ENCODE assay signal across 31 mouse cellular contexts in the genomic region with DNA sequence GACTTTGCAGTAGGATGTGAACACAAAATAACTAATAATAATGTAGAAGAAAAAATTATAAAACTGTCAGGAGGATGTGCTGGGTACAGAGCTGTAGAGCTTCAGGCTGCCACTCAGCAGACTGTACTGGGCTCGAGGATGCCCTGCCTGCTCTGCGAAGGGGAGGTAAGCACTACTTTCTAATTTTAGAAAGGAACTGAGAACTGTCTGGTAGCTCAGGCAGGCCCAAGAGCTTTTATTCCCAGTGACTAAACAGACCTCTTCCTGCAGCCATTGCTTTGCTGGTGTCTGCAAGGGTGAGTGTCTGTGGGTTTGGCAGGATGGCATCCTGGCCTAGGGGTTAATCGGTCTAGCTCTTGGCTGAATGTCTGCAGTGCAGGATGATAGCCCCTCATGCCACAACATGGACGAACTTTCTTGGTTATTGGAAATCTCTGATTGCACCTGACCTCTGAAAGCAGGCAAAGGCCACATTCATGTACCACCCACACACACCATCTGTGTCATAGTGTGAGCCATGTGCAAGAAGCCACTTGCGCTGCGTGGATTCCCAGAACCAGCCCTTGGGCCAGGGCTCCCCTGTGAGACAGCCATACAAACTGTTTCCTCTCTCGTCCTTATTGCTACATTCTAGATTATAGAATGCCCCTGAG. TPM values are rescaled to one million over a fixed set of nuclear protein-coding genes. Genes with fewer than 3 reads are reported as not detected.
DNase-seq lines count a peak whose midpoint lies in the region; ATAC-seq lines count a peak whose summit lies in the region.
"Had no signal": no experiment of that assay in that cellular context is flagged by ENCODE, and none has a peak within 500 bp of the region (broad histone marks: within the 10 kb centered on the region; RNA-seq: fewer than 3 reads in every experiment).

No protein-coding gene starts in this region.

- H3K36me3 ChIP-seq in heart, embryonic 15.5 days: no peaks in the 10 kb centered on the region
- no peaks in the 10 kb centered on the region for H3K36me3 ChIP-seq in midbrain, embryonic 10.5 days
- H3K36me3 ChIP-seq: embryonic facial prominence, embryonic 10.5 days; hindbrain, embryonic 15.5 days; limb, embryonic 12.5 days; neural tube, embryonic 15.5 days; stomach, embryonic 15.5 days had no signal

- no peak overlapping the region for H3K4me2 ChIP-seq in heart, embryonic 15.5 days
- H3K4me2 ChIP-seq: hindbrain, embryonic 15.5 days; limb, embryonic 12.5 days; liver, embryonic 11.5 days; neural tube, embryonic 15.5 days; stomach, embryonic 15.5 days had no signal

- ATAC-seq in frontal cortex, adult (ENCODE audit: low TSS enrichment): peak; percentile 38; the same call in 1 of the 2 replicates
- no peak; the same call in 1 of the 2 replicates for ATAC-seq in heart, embryonic 15.5 days (replicated peaks; ENCODE audit: insufficient number of reproducible peaks, insufficient read depth, low FRiP score, low read depth)
- ATAC-seq: liver, postnatal 0 days; lung, postnatal 0 days had no signal

- intact Hi-C loops in heart, postnatal 25 days (cut with DNase I): no loop called here

- H3K4me1 ChIP-seq in heart, embryonic 15.5 days (replicated peaks): peaks cover 18% of the 10 kb centered on the region
- peaks cover 6% of the 10 kb centered on the region for H3K4me1 ChIP-seq in midbrain, embryonic 10.5 days
- H3K4me1 ChIP-seq: hindbrain, embryonic 15.5 days; neural tube, embryonic 15.5 days; stomach, embryonic 15.5 days had no signal

- 62% methylated on average over 7 of the region's 7 CpGs for WGBS in heart, embryonic 15.5 days
- 86% methylated on average over 7 of the region's 7 CpGs for WGBS in midbrain, embryonic 10.5 days

- DNase-seq in frontal cortex, adult 2 months (ENCODE audit: extremely low spot score in 1 of 2, low spot score in 1 of 2): no peak
- no peak for DNase-seq in heart, postnatal 25 days (ENCODE audit: low spot score)
- peak; percentile 67 to 68 for DNase-seq in cerebellum, adult 18-20 months
- DNase-seq in cerebellum, postnatal 14 days: peak; percentile 66 to 80
- DNase-seq in adipocyte (ENCODE audit: low spot score): no peak
- no peak for DNase-seq in midbrain, embryonic 10.5 days (ENCODE audit: low spot score)
- DNase-seq: adrenal gland, postnatal 36 days; gastrocnemius, adult 2 months; heart, postnatal 36 days; kidney, adult 2 months; liver, postnatal 0 days; right cerebral cortex, adult 18-20 months; thymus, postnatal 36 days had no signal

- peak overlapping the region; percentile 8; the same call in 1 of the 2 replicates for H3K27ac ChIP-seq in heart, embryonic 15.5 days
- no peak overlapping the region for H3K27ac ChIP-seq in midbrain, embryonic 10.5 days (replicated peaks)
- H3K27ac ChIP-seq: embryonic facial prominence, embryonic 10.5 days; gastrocnemius, adult 2 months; hindbrain, embryonic 15.5 days; kidney, postnatal 0 days; limb, embryonic 12.5 days; macrophage; neural tube, embryonic 15.5 days; stomach, embryonic 15.5 days had no signal

- H3K4me3 ChIP-seq in heart, embryonic 15.5 days: no peak overlapping the region
- H3K4me3 ChIP-seq in midbrain, embryonic 10.5 days: no peak overlapping the region
- H3K4me3 ChIP-seq: embryonic facial prominence, embryonic 10.5 days; gastrocnemius, adult 2 months; hindbrain, embryonic 15.5 days; limb, embryonic 12.5 days; neural tube, embryonic 15.5 days; stomach, embryonic 15.5 days had no signal

- no peaks in the 10 kb centered on the region for H3K27me3 ChIP-seq in heart, embryonic 15.5 days
- H3K27me3 ChIP-seq in midbrain, embryonic 10.5 days (ENCODE audit: low read depth, poor library complexity, severe bottlenecking): no peaks in the 10 kb centered on the region
- H3K27me3 ChIP-seq: hindbrain, embryonic 15.5 days; limb, embryonic 12.5 days; neural tube, embryonic 15.5 days; stomach, embryonic 15.5 days had no signal

- no peaks in the 10 kb centered on the region for H3K9me3 ChIP-seq in heart, embryonic 15.5 days (replicated peaks)
- H3K9me3 ChIP-seq in midbrain, embryonic 10.5 days (replicated peaks): no peaks in the 10 kb centered on the region
- H3K9me3 ChIP-seq: embryonic facial prominence, embryonic 10.5 days; hindbrain, embryonic 15.5 days; limb, embryonic 12.5 days; neural tube, embryonic 15.5 days; stomach, embryonic 15.5 days had no signal

- H3K9ac ChIP-seq in heart, embryonic 15.5 days: no peak overlapping the region
- H3K9ac ChIP-seq: hindbrain, embryonic 15.5 days; limb, embryonic 12.5 days; liver, postnatal 0 days; neural tube, embryonic 15.5 days; stomach, embryonic 15.5 days had no signal

RNA-seq across cellular contexts. Expression of a gene that starts 43.8 kb away (rescaled TPM):
- polyA plus RNA-seq in frontal cortex, adult 2 months (2012; rRNA removed): 133 TPM in 2 replicates
- 22.9 and 24.8 TPM in 2 replicates for polyA plus RNA-seq in heart, embryonic 15.5 days (2015; fragmentation: Nextera tagmentation; extraction: Ambion mirVana)
- total RNA-seq in heart, postnatal 25 days (2021): 100 to 1,000 TPM; 155 to 174 TPM
- polyA plus RNA-seq in midbrain, embryonic 10.5 days (2016; fragmentation: Nextera tagmentation; extraction: Ambion mirVana): 25.1 and 37.8 TPM in 2 replicates

RNA-seq across cellular contexts. Expression of a gene that starts 51.8 kb away (rescaled TPM):
- polyA plus RNA-seq in frontal cortex, adult 2 months (2012; rRNA removed): not detected in 2 replicates
- 3.5 and 3.6 TPM in 2 replicates for polyA plus RNA-seq in heart, embryonic 15.5 days (2015; fragmentation: Nextera tagmentation; extraction: Ambion mirVana)
- total RNA-seq in heart, postnatal 25 days (2021): 1 to 10 TPM; 5.8 to 9.4 TPM
- polyA plus RNA-seq in midbrain, embryonic 10.5 days (2016; fragmentation: Nextera tagmentation; extraction: Ambion mirVana): not detected in 2 replicates
- total RNA-seq: adrenal gland, adult 18-20 months; adrenal gland, postnatal 36 days; ES-E14; layer of hippocampus, adult 18-20 months; layer of hippocampus, postnatal 25 days; midbrain, postnatal 0 days had no signal
- polyA plus RNA-seq: cortical plate, adult 2 months; embryonic facial prominence, embryonic 10.5 days; hindbrain, embryonic 15.5 days; intestine, embryonic 14.5 days; kidney, adult 2 months; kidney, postnatal 0 days; limb, embryonic 12.5 days; liver, embryonic 11.5 days; liver, postnatal 0 days; lung, postnatal 0 days; macrophage; midbrain, postnatal 0 days; neural tube, embryonic 15.5 days had no signal

Comparison
In these comparisons a context has a peak if more than half of its experiments do, and no peak if none do; other contexts are left out.
1. DNase-seq: peak in cerebellum, adult 18-20 months (2 of 2) and cerebellum, postnatal 14 days (2 of 2); none in frontal cortex, adult 2 months (0 of 2), heart, postnatal 25 days (single experiment), adipocyte (single experiment) and midbrain, embryonic 10.5 days (single experiment).